In genomic region chr3:37860034-37860714, GRCm38 (mm10) we compare ENCODE assay signal across 8 mouse cellular contexts.
DNase-seq lines count a peak whose midpoint lies in the region; ATAC-seq lines count a peak whose summit lies in the region.

No protein-coding gene starts in this region.

- H3K4me3 ChIP-seq in hindbrain, embryonic 14.5 days (replicated peaks; ENCODE audit: low read length) = no peak overlapping the region
- no peak overlapping the region for H3K4me3 ChIP-seq in hindbrain, embryonic 10.5 days

- peak; percentile 52 for DNase-seq in hindbrain, embryonic 14.5 days (ENCODE audit: low spot score)
- no peak for DNase-seq in hindbrain, embryonic 10.5 days (ENCODE audit: low spot score)
- DNase-seq in CD4-positive, CD25-positive, alpha-beta regulatory T cell, adult 2 months (ENCODE audit: low read depth, low spot score) = peak; percentile 80
- DNase-seq in cerebellum, adult 11 months = peak; percentile 77
- DNase-seq in lung, postnatal 36 days = peak; percentile 61
- no peak for DNase-seq in embryo, embryonic 11 days

- 64% methylated on average over 13 of the region's 13 CpGs for WGBS in hindbrain, embryonic 14.5 days
- 81% methylated on average over 13 of the region's 13 CpGs for WGBS in hindbrain, embryonic 10.5 days

- no peaks in the 10 kb centered on the region for H3K27me3 ChIP-seq in hindbrain, embryonic 14.5 days (ENCODE audit: control insufficient read depth, insufficient read depth, low read length)
- no peaks in the 10 kb centered on the region for H3K27me3 ChIP-seq in hindbrain, embryonic 10.5 days (ENCODE audit: insufficient read depth, poor library complexity, severe bottlenecking)

- ATAC-seq in hindbrain, embryonic 14.5 days (ENCODE audit: low FRiP score) = peak; percentile 60; the same call in 1 of the 2 replicates
- peak; percentile 95 for ATAC-seq in inflammation-experienced regulatory T-cells, adult 6 months
- ATAC-seq in monocyte, adult 5-6 weeks (replicated peaks; ENCODE audit: insufficient number of reproducible peaks, low FRiP score, low TSS enrichment, poor library complexity, severe bottlenecking) = no peak

- no peaks in the 10 kb centered on the region for H3K36me3 ChIP-seq in hindbrain, embryonic 14.5 days (replicated peaks; ENCODE audit: control insufficient read depth, insufficient read depth)
- H3K36me3 ChIP-seq in hindbrain, embryonic 10.5 days = no peaks in the 10 kb centered on the region

- no peak overlapping the region for H3K27ac ChIP-seq in hindbrain, embryonic 14.5 days
- H3K27ac ChIP-seq in hindbrain, embryonic 10.5 days = no peak overlapping the region

- H3K4me2 ChIP-seq in hindbrain, embryonic 14.5 days (replicated peaks) = no peak overlapping the region

- no peaks in the 10 kb centered on the region for H3K9me3 ChIP-seq in hindbrain, embryonic 14.5 days (ENCODE audit: control insufficient read depth, low read length)
- H3K9me3 ChIP-seq in hindbrain, embryonic 10.5 days = no peaks in the 10 kb centered on the region

- no peak overlapping the region for H3K9ac ChIP-seq in hindbrain, embryonic 14.5 days

- H3K4me1 ChIP-seq in hindbrain, embryonic 14.5 days (replicated peaks; ENCODE audit: control insufficient read depth, insufficient read depth, low read length) = no peaks in the 10 kb centered on the region
- H3K4me1 ChIP-seq in hindbrain, embryonic 10.5 days (replicated peaks) = no peaks in the 10 kb centered on the region

Comparison
In these comparisons a context has a peak if more than half of its experiments do, and no peak if none do; other contexts are left out.
1. DNase-seq: peak in hindbrain, embryonic 14.5 days (single experiment), CD4-positive, CD25-positive, alpha-beta regulatory T cell, adult 2 months (single experiment), cerebellum, adult 11 months (single experiment) and lung, postnatal 36 days (single experiment); none in hindbrain, embryonic 10.5 days (single experiment) and embryo, embryonic 11 days (single experiment).